Mouse (Mus musculus): ENCODE results near the gene Dact2.

- TF ChIP-seq CTCF (IDR thresholded peaks at IDR 0.05; ENCODE audit: borderline replicate concordance, insufficient read depth, low read depth, low read length) = no peak
- TF ChIP-seq POLR2A (IDR thresholded peaks at IDR 0.05; ENCODE audit: borderline replicate concordance, insufficient read depth, low read length) = no peak
Observed at GRCm38 (mm10) chr17:14203121-14203941, 773 bp downstream of the Dact2 start.

Measured in cerebellum, adult 2 months (tissue).